Mouse (Mus musculus): ENCODE data around the gene Pold2. TPM values are rescaled to one million over a fixed set of nuclear protein-coding genes. Genes with fewer than 3 reads are reported as not detected.
A peak's percentile ranks its signal among the peaks of the same experiment; 100 is the strongest.
"Not testable (repeated sequence)": the region's sequence is repeated elsewhere in the genome, so short reads cannot be mapped to it uniquely, and the experiment has no call there.

The Pold2 gene
- polyA plus RNA-seq, 1 experiment from 2014 or later = 54.3 TPM

- Histone ChIP-seq H3K27ac (no peak overlapping the region), H3K27me3 (peaks cover 27% of the 10 kb centered on the region), H3K4me3 (no peak overlapping the region), H3K4me2 (no peak overlapping the region), H3K36me3 (no peaks in the 10 kb centered on the region), H3K4me1 (replicated peaks) (peaks cover 47% of the 10 kb centered on the region), H3K9ac (no peak overlapping the region), H3K9me3 (no peaks in the 10 kb centered on the region)
- WGBS = 55% methylated on average over 6 of the region's 6 CpGs
- no peak for ATAC-seq (ENCODE audit: low FRiP score)
These were observed 15.7 kb upstream of the Pold2 start for GRCm38 (mm10) chr11:5893807-5894206.

GRCm38 (mm10) chr11:5892810-5893368, 14.8 kb upstream of the Pold2 start:
- Histone ChIP-seq H3K4me3 (no peak overlapping the region), H3K4me2 (no peak overlapping the region), H3K27me3 (peaks cover 19% of the 10 kb centered on the region), H3K4me1 (replicated peaks) (peaks cover 47% of the 10 kb centered on the region), H3K9me3 (no peaks in the 10 kb centered on the region), H3K9ac (no peak overlapping the region), H3K36me3 (no peaks in the 10 kb centered on the region), H3K27ac (no peak overlapping the region)
- WGBS = 32% methylated on average over 4 of the region's 4 CpGs
- ATAC-seq (ENCODE audit: low FRiP score) = no peak; the same call in 1 of the 2 replicates

- H3K4me1 ChIP-seq (replicated peaks) = peaks cover 45% of the 10 kb centered on the region
These were observed 14.1 kb upstream of the Pold2 start for GRCm38 (mm10) chr11:5892151-5892591.

GRCm38 (mm10) chr11:5888563-5888962, 10.5 kb upstream of the Pold2 start:
- WGBS = 73% methylated on average over 5 of the region's 5 CpGs

More at GRCm38 (mm10) chr11:5892151-5892591, 14.1 kb upstream of the Pold2 start:
- Histone ChIP-seq H3K9me3 (no peaks in the 10 kb centered on the region), H3K36me3 (no peaks in the 10 kb centered on the region), H3K27me3 (peaks cover 12% of the 10 kb centered on the region), H3K4me3 (no peak overlapping the region), H3K27ac (no peak overlapping the region), H3K9ac (no peak overlapping the region), H3K4me2 (no peak overlapping the region)
- no peak for ATAC-seq (ENCODE audit: low FRiP score)
- 46% methylated on average over 8 of the region's 8 CpGs for WGBS

GRCm38 (mm10) chr11:5887250-5887649, 9.2 kb upstream of the Pold2 start:
- Histone ChIP-seq H3K4me2 (no peak overlapping the region), H3K27me3 (0 out of 2 replicates have a peak, but pooled peaks cover 2% of the 10 kb centered on the region), H3K4me3 (no peak overlapping the region), H3K4me1 (replicated peaks) (peaks cover 32% of the 10 kb centered on the region), H3K9ac (no peak overlapping the region), H3K27ac (peak overlapping the region; percentile 46; the same call in 1 of the 2 replicates), H3K9me3 (no peaks in the 10 kb centered on the region), H3K36me3 (no peaks in the 10 kb centered on the region)
- 14% methylated on average over 5 of the region's 5 CpGs for WGBS
- ATAC-seq (ENCODE audit: low FRiP score) = no peak; the same call in 1 of the 2 replicates

More at GRCm38 (mm10) chr11:5888563-5888962, 10.5 kb upstream of the Pold2 start:
- H3K9me3 ChIP-seq; H3K9ac ChIP-seq; ATAC-seq (ENCODE audit: low FRiP score); H3K4me3 ChIP-seq; H3K4me2 ChIP-seq; H3K27me3 ChIP-seq; H3K36me3 ChIP-seq; H3K27ac ChIP-seq: not testable (repeated sequence)
- H3K4me1 ChIP-seq (replicated peaks) = peaks cover 45% of the 10 kb centered on the region

GRCm38 (mm10) chr11:5886187-5886586, 8.1 kb upstream of the Pold2 start:
- Histone ChIP-seq H3K9ac (peak overlapping the region; percentile 5; the same call in 1 of the 2 replicates), H3K27me3 (0 out of 2 replicates have a peak, but pooled peaks cover 2% of the 10 kb centered on the region), H3K9me3 (no peaks in the 10 kb centered on the region), H3K4me2 (no peak overlapping the region), H3K27ac (no peak overlapping the region), H3K36me3 (no peaks in the 10 kb centered on the region), H3K4me1 (replicated peaks) (peaks cover 23% of the 10 kb centered on the region), H3K4me3 (no peak overlapping the region)
- WGBS = 17% methylated on average over 9 of the region's 9 CpGs
- ATAC-seq (ENCODE audit: low FRiP score) = no peak

GRCm38 (mm10) chr11:5882518-5882917, 4.4 kb upstream of the Pold2 start:
- Histone ChIP-seq H3K27ac (no peak overlapping the region), H3K4me1 (replicated peaks) (peaks cover 20% of the 10 kb centered on the region), H3K4me2 (no peak overlapping the region), H3K27me3 (no peaks in the 10 kb centered on the region), H3K36me3 (no peaks in the 10 kb centered on the region), H3K9ac (no peak overlapping the region), H3K4me3 (no peak overlapping the region), H3K9me3 (no peaks in the 10 kb centered on the region)
- 85% methylated on average over 8 of the region's 8 CpGs for WGBS
- ATAC-seq (ENCODE audit: low FRiP score) = no peak

DNA sequence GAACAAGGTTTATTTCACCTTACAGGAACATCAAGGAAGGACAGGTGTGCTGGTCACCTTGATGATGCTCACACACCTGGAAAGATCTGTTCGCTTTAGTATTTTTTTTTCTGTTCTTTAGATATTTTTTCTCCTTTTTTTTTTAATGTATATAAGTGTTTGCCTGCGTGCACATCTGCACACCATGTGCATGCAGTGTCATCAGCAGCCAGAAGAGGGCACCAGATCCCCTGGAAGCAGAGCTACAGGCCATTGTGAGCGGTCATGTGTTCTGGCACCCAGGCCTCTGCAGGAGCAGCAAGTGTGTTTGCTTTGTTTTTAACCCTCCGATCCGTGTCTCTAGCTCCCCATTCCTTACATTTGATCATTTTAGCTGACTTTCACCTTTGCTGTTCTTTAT, 1.8 kb upstream of the Pold2 start:
- H3K9ac ChIP-seq = no peak overlapping the region
- peaks cover 12% of the 10 kb centered on the region for H3K36me3 ChIP-seq
- H3K27ac ChIP-seq = no peak overlapping the region
- no peaks in the 10 kb centered on the region for H3K27me3 ChIP-seq
- 46% methylated on average over 5 of the region's 5 CpGs for WGBS
- H3K4me3 ChIP-seq = no peak overlapping the region
- peaks cover 28% of the 10 kb centered on the region for H3K4me1 ChIP-seq (replicated peaks)
- H3K9me3 ChIP-seq = no peaks in the 10 kb centered on the region
- no peak overlapping the region for H3K4me2 ChIP-seq
- no peak for ATAC-seq (ENCODE audit: low FRiP score)

DNA sequence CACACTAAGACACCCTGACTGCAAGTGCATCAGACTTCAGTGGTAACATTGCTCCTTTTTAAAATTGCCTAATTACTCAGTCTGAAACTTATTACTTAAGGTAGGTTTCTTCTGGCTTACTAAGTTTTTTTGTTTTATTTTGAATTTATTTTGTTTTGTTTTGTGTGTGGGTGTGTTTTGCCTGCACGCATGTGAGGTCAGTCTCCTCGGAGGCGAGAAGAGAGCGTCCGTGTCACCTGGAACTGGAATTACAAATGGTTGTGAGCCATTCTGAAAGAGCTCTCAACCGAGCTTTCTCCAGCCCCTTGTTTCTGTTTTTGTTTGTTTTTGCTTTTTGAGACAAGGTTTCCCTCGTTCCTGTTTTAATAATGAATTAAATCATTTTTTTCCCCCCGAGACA, 569 bp upstream of the Pold2 start:
- Histone ChIP-seq H3K36me3 (peaks cover 25% of the 10 kb centered on the region), H3K27ac (peak overlapping the region; percentile 87), H3K9ac (peak overlapping the region; percentile 63), H3K4me3 (peak overlapping the region; percentile 64), H3K4me2 (peak overlapping the region; percentile 68), H3K4me1 (replicated peaks) (peaks cover 28% of the 10 kb centered on the region), H3K27me3 (no peaks in the 10 kb centered on the region), H3K9me3 (no peaks in the 10 kb centered on the region)
- no peak for ATAC-seq (ENCODE audit: low FRiP score)
- WGBS = 44% methylated on average over 8 of the region's 8 CpGs

GRCm38 (mm10) chr11:5877421-5877820, 671 bp downstream of the Pold2 start:
- Histone ChIP-seq H3K27ac (no peak overlapping the region), H3K27me3 (no peaks in the 10 kb centered on the region), H3K4me2 (peak overlapping the region; percentile 68), H3K9ac (peak overlapping the region; percentile 74), H3K4me1 (replicated peaks) (peaks cover 28% of the 10 kb centered on the region), H3K36me3 (peaks cover 37% of the 10 kb centered on the region), H3K9me3 (no peaks in the 10 kb centered on the region), H3K4me3 (peak overlapping the region; percentile 64)
- ATAC-seq (ENCODE audit: low FRiP score) = no peak
- 6% methylated on average over 5 of the region's 5 CpGs for WGBS

GRCm38 (mm10) chr11:5873192-5873591, 4.9 kb downstream of the Pold2 start:
- Histone ChIP-seq H3K36me3 (peaks cover 71% of the 10 kb centered on the region), H3K27ac (no peak overlapping the region), H3K4me1 (replicated peaks) (peaks cover 20% of the 10 kb centered on the region), H3K9me3 (no peaks in the 10 kb centered on the region), H3K27me3 (no peaks in the 10 kb centered on the region), H3K4me2 (no peak overlapping the region), H3K9ac (no peak overlapping the region), H3K4me3 (no peak overlapping the region)
- WGBS = 98% methylated on average over 9 of the region's 9 CpGs
- ATAC-seq (ENCODE audit: low FRiP score) = no peak

GRCm38 (mm10) chr11:5872707-5873106, 5.4 kb downstream of the Pold2 start:
- Histone ChIP-seq H3K36me3 (peaks cover 71% of the 10 kb centered on the region), H3K9me3 (no peaks in the 10 kb centered on the region), H3K4me2 (no peak overlapping the region), H3K9ac (no peak overlapping the region), H3K27ac (no peak overlapping the region), H3K4me1 (replicated peaks) (peaks cover 20% of the 10 kb centered on the region), H3K27me3 (no peaks in the 10 kb centered on the region), H3K4me3 (no peak overlapping the region)
- ATAC-seq (ENCODE audit: low FRiP score) = no peak
- WGBS = 97% methylated on average over 11 of the region's 11 CpGs

GRCm38 (mm10) chr11:5870069-5870468, 8.0 kb downstream of the Pold2 start:
- Histone ChIP-seq H3K27me3 (no peaks in the 10 kb centered on the region), H3K4me1 (replicated peaks) (no peaks in the 10 kb centered on the region), H3K36me3 (peaks cover 60% of the 10 kb centered on the region), H3K4me2 (no peak overlapping the region), H3K4me3 (no peak overlapping the region), H3K9ac (no peak overlapping the region), H3K9me3 (no peaks in the 10 kb centered on the region), H3K27ac (no peak overlapping the region)
- WGBS = 89% methylated on average over 16 of the region's 16 CpGs
- no peak for ATAC-seq (ENCODE audit: low FRiP score)

Measured in hindbrain, embryonic 13.5 days (tissue).